Mouse (Mus musculus) C2C12 (cell line): ENCODE data around the gene Ccl3. TPM values are rescaled to one million over a fixed set of nuclear protein-coding genes. Genes with fewer than 3 reads are reported as not detected.

Experiments
- H3K27me3 ChIP-seq: one replicate; pipeline ENCODE4 v1.6.1; 2011; ENCODE audit not compliant: control insufficient read depth, insufficient read depth, insufficient read length
- H3K36me3 ChIP-seq: one replicate; pipeline ENCODE4 v1.6.1; 2011; ENCODE audit not compliant: control insufficient read depth, insufficient read depth
- H3K4me3 ChIP-seq: one replicate; pipeline ENCODE4 v1.5.1; 2011; ENCODE audit warnings: mild to moderate bottlenecking, control low read depth; ENCODE audit not compliant: poor library complexity, insufficient read depth, severe bottlenecking
- H3K79me2 ChIP-seq: one replicate; pipeline ENCODE4 v1.6.1; 2011; ENCODE audit not compliant: control insufficient read depth, insufficient read depth
- H3K79me3 ChIP-seq: one replicate; pipeline ENCODE4 v1.6.1; 2011; ENCODE audit warnings: low read depth, control low read depth
- H3ac ChIP-seq: one replicate; pipeline ENCODE3; 2011; ENCODE audit warnings: low read depth; ENCODE audit not compliant: control insufficient read depth, insufficient read length
- CEBPB ChIP-seq: IDR thresholded peaks from one replicate; pipeline ENCODE4 v1.6.1; 2011; ENCODE audit warnings: low read depth, mild to moderate bottlenecking, control low read depth, moderate library complexity
- CTCF ChIP-seq: IDR thresholded peaks from one replicate; pipeline ENCODE4 v1.5.1; 2011; ENCODE audit not compliant: control insufficient read depth, insufficient read depth, insufficient read length
- FOSL1 ChIP-seq: IDR thresholded peaks from one replicate; pipeline ENCODE4 v1.8.0; 2011; ENCODE audit warnings: mild to moderate bottlenecking, low read length; ENCODE audit not compliant: poor library complexity, insufficient read depth, severe bottlenecking
- MAX ChIP-seq: IDR thresholded peaks from one replicate; pipeline ENCODE4 v1.6.1; 2011; ENCODE audit warnings: mild to moderate bottlenecking, control low read depth
- MYOD1 ChIP-seq: IDR thresholded peaks from one replicate; pipeline ENCODE4 v1.6.1; 2011; ENCODE audit warnings: low read depth; ENCODE audit not compliant: control insufficient read depth, insufficient read length
- MYOG ChIP-seq: IDR thresholded peaks from one replicate; pipeline ENCODE4 v1.6.1; 2011; ENCODE audit not compliant: control insufficient read depth, insufficient read length; ENCODE audit errors: extremely low read depth
- USF1 ChIP-seq: IDR thresholded peaks from one replicate; pipeline ENCODE4 v1.6.1; 2011; ENCODE audit warnings: low read depth, mild to moderate bottlenecking, control low read depth, moderate library complexity
- polyA plus RNA-seq: library from polyadenylated mRNA; unstranded; fragments of >200 nt; fragmentation: generic; extraction: Trizol; gene quantifications from one replicate; pipeline ENCODE4 v1.2.1, GENCODE M21; 2012; ENCODE audit warnings: missing spikeins

Ccl3 gene
- polyA plus RNA-seq, 1 experiment = not detected

DNA sequence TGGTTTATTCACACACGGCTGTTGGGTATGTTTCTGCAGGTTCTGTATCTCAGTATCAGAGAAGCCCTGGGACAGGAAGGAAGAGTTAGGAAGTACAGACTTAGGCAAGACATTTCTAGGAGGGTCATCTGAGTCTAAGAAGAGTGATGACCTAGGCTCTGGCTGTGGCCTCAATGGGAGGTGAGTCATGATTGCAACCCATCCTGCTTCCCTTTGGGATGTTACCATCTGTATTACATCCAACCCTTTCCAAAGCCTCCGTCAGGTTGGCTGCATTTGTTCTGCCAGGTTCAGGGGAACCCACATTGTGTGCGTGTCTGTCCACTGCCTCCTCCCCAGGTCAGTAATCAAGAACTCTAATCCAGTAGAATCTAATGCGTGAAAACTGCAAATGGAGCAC, 44.5 kb downstream of the Ccl3 start:
- no peak overlapping the region for H3K4me3 ChIP-seq
- no peaks in the 10 kb centered on the region for H3K79me2 ChIP-seq
- no peaks in the 10 kb centered on the region for H3K27me3 ChIP-seq
- H3ac ChIP-seq = no peak overlapping the region
- no peaks in the 10 kb centered on the region for H3K36me3 ChIP-seq
- TF ChIP-seq MYOD1 (no peak), CEBPB (no peak), USF1 (no peak), MAX (no peak), MYOG (no peak), CTCF (no peak), FOSL1 (no peak)
- H3K79me3 ChIP-seq = no peaks in the 10 kb centered on the region

GRCm38 (mm10) chr11:83603399-83603798, 45.8 kb downstream of the Ccl3 start:
- Histone ChIP-seq H3K4me3 (no peak overlapping the region), H3K36me3 (no peaks in the 10 kb centered on the region), H3ac (no peak overlapping the region), H3K79me2 (no peaks in the 10 kb centered on the region), H3K79me3 (no peaks in the 10 kb centered on the region), H3K27me3 (no peaks in the 10 kb centered on the region)
- no peak for TF ChIP-seq FOSL1
- peak; percentile 87 for TF ChIP-seq CEBPB

- H3K79me2 ChIP-seq = no peaks in the 10 kb centered on the region
- no peak overlapping the region for H3ac ChIP-seq
- H3K4me3 ChIP-seq = no peak overlapping the region
- TF ChIP-seq FOSL1 (no peak), CEBPB (no peak), USF1 (no peak), CTCF (no peak), MYOD1 (no peak), MYOG (no peak), MAX (no peak)
- no peaks in the 10 kb centered on the region for H3K36me3 ChIP-seq
- H3K27me3 ChIP-seq = no peaks in the 10 kb centered on the region
- no peaks in the 10 kb centered on the region for H3K79me3 ChIP-seq
These were observed 48.6 kb downstream of the Ccl3 start for GRCm38 (mm10) chr11:83600576-83600975.

- Histone ChIP-seq H3ac (no peak overlapping the region), H3K4me3 (no peak overlapping the region), H3K36me3 (no peaks in the 10 kb centered on the region), H3K79me3 (no peaks in the 10 kb centered on the region), H3K27me3 (peaks cover under 1% of the 10 kb centered on the region), H3K79me2 (no peaks in the 10 kb centered on the region)
- TF ChIP-seq MAX = no peak
- no peak for TF ChIP-seq MYOG
- no peak for TF ChIP-seq USF1
- no peak for TF ChIP-seq CEBPB
- no peak for TF ChIP-seq FOSL1
- no peak for TF ChIP-seq CTCF
- no peak for TF ChIP-seq MYOD1
These were observed 50.2 kb downstream of the Ccl3 start for GRCm38 (mm10) chr11:83598991-83599390.

GRCm38 (mm10) chr11:83598207-83598837, 50.8 kb downstream of the Ccl3 start:
- H3K36me3 ChIP-seq = no peaks in the 10 kb centered on the region
- no peak overlapping the region for H3K4me3 ChIP-seq
- H3K79me2 ChIP-seq = no peaks in the 10 kb centered on the region
- no peak overlapping the region for H3ac ChIP-seq
- H3K27me3 ChIP-seq = peaks cover 3% of the 10 kb centered on the region
- no peaks in the 10 kb centered on the region for H3K79me3 ChIP-seq
- TF ChIP-seq MYOG (no peak), CEBPB (no peak), USF1 (no peak), MAX (no peak), FOSL1 (no peak), MYOD1 (no peak), CTCF (no peak)

Other genes starting within 250 kb of the Ccl3 start
- 0.08 TPM for gene Rasl10b, start 240.2 kb downstream of the Ccl3 start, polyA plus RNA-seq
- gene Gas2l2, start 219.9 kb downstream of the Ccl3 start, polyA plus RNA-seq = not detected
- 1.5 TPM for gene 1700020L24Rik, start 211.7 kb downstream of the Ccl3 start, polyA plus RNA-seq
- gene Mmp28, start 186.3 kb downstream of the Ccl3 start, polyA plus RNA-seq = 2.3 TPM
- 44.6 TPM for gene Taf15, start 176.3 kb downstream of the Ccl3 start, polyA plus RNA-seq
- not detected for gene Heatr9, start 127.2 kb downstream of the Ccl3 start, polyA plus RNA-seq
- 0.13 TPM for gene Ccl5, start 118.8 kb downstream of the Ccl3 start, polyA plus RNA-seq
- 2.5 TPM for gene Ccl9, start 70.7 kb downstream of the Ccl3 start, polyA plus RNA-seq
- not detected for gene Ccl6, start 56.3 kb downstream of the Ccl3 start, polyA plus RNA-seq
- gene Rpl9-ps1, start 3.7 kb downstream of the Ccl3 start, polyA plus RNA-seq = not detected
- not detected for gene Ccl4, start 13.2 kb upstream of the Ccl3 start, polyA plus RNA-seq
- not detected for gene Wfdc17, start 54.6 kb upstream of the Ccl3 start, polyA plus RNA-seq
- gene Wfdc18, start 59.7 kb upstream of the Ccl3 start, polyA plus RNA-seq = not detected
- gene Wfdc21, start 97.6 kb upstream of the Ccl3 start, polyA plus RNA-seq = not detected
- 10.2 TPM for gene Heatr6, start 104.3 kb upstream of the Ccl3 start, polyA plus RNA-seq
- gene Hnf1b, start 200.7 kb upstream of the Ccl3 start, polyA plus RNA-seq = not detected